Mouse (Mus musculus) duodenum, adult 2 months (tissue): Measurements from ENCODE around the gene Dcun1d2. TPM values are rescaled to one million over a fixed set of nuclear protein-coding genes. Genes with fewer than 3 reads are reported as not detected.

Experiments used
- polyA plus RNA-seq: library from polyadenylated mRNA; depleted of rRNA; stranded (reverse); fragments of >200 nt; gene quantifications from 2 replicates; pipeline ENCODE4 v1.2.3, GENCODE M21; 2012; ENCODE audit warnings: low replicate concordance; rRNA removed

The Dcun1d2 gene
- 6.5 and 10.2 TPM in 2 replicates for polyA plus RNA-seq

DNA sequence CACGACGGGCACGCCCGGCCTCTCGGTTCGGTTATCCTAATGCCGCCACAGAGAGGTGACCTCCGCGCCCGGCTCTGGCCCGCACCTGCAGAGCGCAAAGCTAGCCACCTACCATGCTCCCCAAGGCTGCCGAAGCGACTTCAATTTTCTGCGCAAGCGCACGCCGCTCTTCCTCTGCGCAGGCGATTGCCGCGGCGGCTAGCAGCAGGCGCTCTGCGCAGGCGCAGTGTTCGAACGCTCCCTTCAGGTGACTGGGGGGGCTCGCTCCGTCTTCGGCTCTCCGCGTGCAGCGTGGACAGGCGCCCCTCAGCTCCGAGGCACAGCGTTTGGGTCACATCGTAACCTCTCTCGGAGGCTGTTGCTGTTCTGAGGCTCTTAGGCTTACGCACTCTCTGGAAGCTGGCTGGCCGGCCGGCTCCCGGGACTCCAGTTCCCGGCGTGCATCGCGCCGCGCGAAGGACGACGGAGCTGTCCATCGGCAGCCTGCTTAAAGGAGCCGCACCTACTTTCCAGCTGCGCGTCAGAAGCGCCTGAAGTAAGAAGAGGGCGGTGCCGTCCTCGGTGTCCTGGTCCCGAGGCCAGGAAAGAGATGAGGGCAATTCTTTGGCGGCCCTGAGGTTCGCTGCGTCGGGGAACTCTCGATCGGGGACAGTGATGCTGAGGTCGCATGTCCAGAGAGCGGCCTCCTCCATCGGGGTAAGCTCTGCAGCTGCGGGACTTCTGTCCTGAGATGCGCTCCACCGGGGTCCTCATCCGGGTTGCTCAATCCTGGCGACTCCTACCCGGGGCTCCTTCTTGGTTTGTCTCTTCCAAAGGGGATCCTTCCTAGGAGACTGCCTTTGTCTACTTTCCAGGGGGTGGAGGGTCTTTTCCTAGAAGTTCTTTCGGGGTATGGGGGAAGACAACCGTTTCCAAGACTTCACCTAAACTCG is at the start of gene Dcun1d2, which contains the start of gene Tmco3:
Dcun1d2 (minus strand) TSS at position 440 of the 932 bp plus-strand sequence.
Tmco3 (plus strand) TSS at position 499 of the 932 bp plus-strand sequence.

GRCm38 (mm10) chr8:13254019-13254418 is 33.9 kb downstream of the Dcun1d2 start, which contains the start of gene Adprhl1:
TSS of gene Adprhl1 (minus strand) at chr8:13254162.

Other genes with a start within 250 kb of the Dcun1d2 start
- gene Proz, start 227.2 kb downstream of the Dcun1d2 start, polyA plus RNA-seq: 21.5 and 23.6 TPM in 2 replicates
- 13.3 and 14.6 TPM in 2 replicates for gene Pcid2, start 182.7 kb downstream of the Dcun1d2 start, polyA plus RNA-seq
- 26.2 and 27.9 TPM in 2 replicates for gene Cul4a, start 182.5 kb downstream of the Dcun1d2 start, polyA plus RNA-seq
- gene Lamp1, start 129.0 kb downstream of the Dcun1d2 start, polyA plus RNA-seq: 250 and 529 TPM in 2 replicates
- 25.9 and 43.3 TPM in 2 replicates for gene Grtp1, start 87.5 kb downstream of the Dcun1d2 start, polyA plus RNA-seq
- not detected in 2 replicates for gene Adprhl1, start 34.0 kb downstream of the Dcun1d2 start, polyA plus RNA-seq
- gene Tmco3, start 59 bp upstream of the Dcun1d2 start, polyA plus RNA-seq: 27.8 and 28.0 TPM in 2 replicates
- gene Tfdp1, start 50.6 kb upstream of the Dcun1d2 start, polyA plus RNA-seq: 11.5 and 16.6 TPM in 2 replicates
- gene Atp4b, start 108.7 kb upstream of the Dcun1d2 start, polyA plus RNA-seq: 0.15 and 0.43 TPM in 2 replicates
- gene Grk1, start 117.0 kb upstream of the Dcun1d2 start, polyA plus RNA-seq: not detected in 2 replicates
- 10.1 and 11.1 TPM in 2 replicates for gene Tmem255b, start 147.1 kb upstream of the Dcun1d2 start, polyA plus RNA-seq
- gene Gas6, start 206.4 kb upstream of the Dcun1d2 start, polyA plus RNA-seq: 48.5 and 55.4 TPM in 2 replicates